Mouse (Mus musculus) forebrain, postnatal 0 days (tissue): ENCODE data around the gene Dnah7c. TPM values are rescaled to one million over a fixed set of nuclear protein-coding genes. Genes with fewer than 3 reads are reported as not detected.
A peak's percentile ranks its signal among the peaks of the same experiment; 100 is the strongest.

Source experiments
- ATAC-seq: fragments of 200-750 bp; cut with Nextera tagmentation; 2 replicates; pipeline ENCODE4 v1.8.0; 2017; ENCODE audit warnings: mild to moderate bottlenecking, moderate library complexity
- DNase-seq: peaks from one replicate; pipeline ENCODE4 v3.0.0-alpha.2; 2015
- H3K27ac ChIP-seq: fragments of 300-500 bp; sonication (generic); 2 replicates; pipeline ENCODE4 v1.5.1; 2014; ENCODE audit warnings: low read depth, mild to moderate bottlenecking, antibody characterized with exemption, low read length, moderate library complexity, mixed read lengths
- H3K27me3 ChIP-seq: fragments of 300-500 bp; sonication (generic); 2 replicates; pipeline ENCODE4 v1.6.1; 2014; ENCODE audit warnings: mild to moderate bottlenecking, low read length, mixed read lengths; ENCODE audit not compliant: insufficient read depth
- H3K36me3 ChIP-seq: fragments of 300-500 bp; sonication (generic); 2 replicates; pipeline ENCODE4 v1.6.1; 2014; ENCODE audit warnings: mild to moderate bottlenecking, moderate library complexity; ENCODE audit not compliant: insufficient read depth
- H3K4me1 ChIP-seq: fragments of 300-500 bp; sonication (generic); 2 replicates; pipeline ENCODE4 v1.6.1; 2014; ENCODE audit warnings: antibody characterized with exemption; ENCODE audit not compliant: insufficient read depth
- H3K4me2 ChIP-seq: fragments of 300-500 bp; sonication (generic); 2 replicates; pipeline ENCODE4 v1.6.1; 2014; ENCODE audit warnings: low read depth, mild to moderate bottlenecking, moderate library complexity
- H3K4me3 ChIP-seq: fragments of 300-500 bp; sonication (generic); 2 replicates; pipeline ENCODE4 v1.5.1; 2014; ENCODE audit warnings: low read depth, low read length, mixed read lengths
- H3K9ac ChIP-seq: fragments of 300-500 bp; sonication (generic); 2 replicates; pipeline ENCODE4 v1.6.1; 2014; ENCODE audit warnings: mild to moderate bottlenecking
- H3K9me3 ChIP-seq: fragments of 300-500 bp; sonication (generic); 2 replicates; pipeline ENCODE4 v1.6.1; 2016; ENCODE audit warnings: low read length
- CTCF ChIP-seq: sonication (generic); IDR thresholded peaks from 2 replicates; pipeline ENCODE4 v1.5.1; 2016; ENCODE audit warnings: antibody characterized with exemption, control low read depth, low read depth
- WGBS: fragments of 180-500 bp; shearing (Covaris S2); extraction: QIAGEN DNeasy Blood & Tissue Kit; methylation state at CpG from one replicate; pipeline ENCODE4 v1.1.7; 2014; 5-methylcytosine and 5-hydroxymethylcytosine counted together
- polyA plus RNA-seq: library from polyadenylated mRNA; unstranded; fragments of >200 nt; fragmentation: Nextera tagmentation; extraction: Ambion mirVana; gene quantifications from 2 replicates; pipeline ENCODE4 v1.2.1, GENCODE M21; 2015
- total RNA-seq: library from RNA; depleted of rRNA; stranded (reverse); fragments of >200 nt; gene quantifications from 2 replicates; pipeline ENCODE4 v1.2.3, GENCODE M21; 2014

Dnah7c gene
- total and polyA plus RNA-seq, 2 experiments from 2014 or later, result 0.16 to 0.71 TPM

DNA sequence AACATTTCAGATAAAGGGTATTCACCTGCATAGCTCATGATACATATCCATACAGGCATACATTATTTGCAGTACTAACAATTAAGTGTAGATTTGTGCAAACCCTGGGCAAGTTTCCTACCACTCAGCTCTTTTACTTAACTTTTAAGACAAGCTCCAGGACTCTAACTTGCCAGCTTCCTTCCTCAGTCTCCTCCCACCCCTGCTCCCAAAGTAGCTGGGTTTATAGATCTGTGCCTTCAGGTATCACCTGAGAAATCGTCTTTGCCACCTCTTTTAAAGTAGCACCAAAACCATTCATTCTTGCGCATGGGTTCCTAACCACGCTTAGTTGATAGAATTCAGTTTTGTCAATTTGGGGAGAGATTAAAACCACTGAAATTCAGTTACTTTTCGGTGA, 426.2 kb downstream of the Dnah7c start:
- H3K36me3 ChIP-seq, result no peaks in the 10 kb centered on the region
- ATAC-seq, result no peak
- 54% methylated on average over 4 of the region's 4 CpGs for WGBS
- H3K4me1 ChIP-seq, result peaks cover 14% of the 10 kb centered on the region; the same call in 1 of the 2 replicates
- no peaks in the 10 kb centered on the region for H3K9me3 ChIP-seq
- no peak overlapping the region for H3K9ac ChIP-seq
- H3K27ac ChIP-seq, result no peak overlapping the region
- H3K27me3 ChIP-seq, result no peaks in the 10 kb centered on the region
- peak overlapping the region; percentile 56 for H3K4me2 ChIP-seq
- no peak for DNase-seq
- no peak for TF ChIP-seq CTCF
- no peak overlapping the region for H3K4me3 ChIP-seq

DNA sequence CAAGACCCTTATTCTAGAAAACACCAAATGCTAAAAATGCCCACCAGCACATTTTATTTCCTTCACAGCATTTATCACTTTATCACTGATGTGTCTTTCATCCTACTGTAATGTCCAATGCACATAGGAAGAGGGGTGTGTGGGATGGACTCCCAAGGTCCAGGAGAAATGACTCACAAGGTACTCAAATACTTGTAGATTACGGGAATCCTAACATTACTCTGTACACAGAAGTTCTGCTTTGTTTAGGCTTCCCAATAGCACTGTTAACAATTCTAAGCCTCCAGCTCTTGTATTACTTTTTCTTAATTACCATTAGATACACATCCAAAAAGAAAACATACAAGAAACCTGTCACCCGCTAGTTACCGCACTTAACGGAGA, 426.8 kb downstream of the Dnah7c start:
- Histone ChIP-seq H3K4me1 (peaks cover 14% of the 10 kb centered on the region; the same call in 1 of the 2 replicates), H3K9me3 (no peaks in the 10 kb centered on the region), H3K27me3 (no peaks in the 10 kb centered on the region), H3K27ac (peak overlapping the region; percentile 100), H3K9ac (peak overlapping the region; percentile 99), H3K4me2 (peak overlapping the region; percentile 56), H3K4me3 (peak overlapping the region; percentile 98), H3K36me3 (no peaks in the 10 kb centered on the region)
- DNase-seq (no peak), ATAC-seq (no peak)
- under 1% methylated on average over 4 of the region's 4 CpGs for WGBS
- TF ChIP-seq CTCF, result no peak

DNA sequence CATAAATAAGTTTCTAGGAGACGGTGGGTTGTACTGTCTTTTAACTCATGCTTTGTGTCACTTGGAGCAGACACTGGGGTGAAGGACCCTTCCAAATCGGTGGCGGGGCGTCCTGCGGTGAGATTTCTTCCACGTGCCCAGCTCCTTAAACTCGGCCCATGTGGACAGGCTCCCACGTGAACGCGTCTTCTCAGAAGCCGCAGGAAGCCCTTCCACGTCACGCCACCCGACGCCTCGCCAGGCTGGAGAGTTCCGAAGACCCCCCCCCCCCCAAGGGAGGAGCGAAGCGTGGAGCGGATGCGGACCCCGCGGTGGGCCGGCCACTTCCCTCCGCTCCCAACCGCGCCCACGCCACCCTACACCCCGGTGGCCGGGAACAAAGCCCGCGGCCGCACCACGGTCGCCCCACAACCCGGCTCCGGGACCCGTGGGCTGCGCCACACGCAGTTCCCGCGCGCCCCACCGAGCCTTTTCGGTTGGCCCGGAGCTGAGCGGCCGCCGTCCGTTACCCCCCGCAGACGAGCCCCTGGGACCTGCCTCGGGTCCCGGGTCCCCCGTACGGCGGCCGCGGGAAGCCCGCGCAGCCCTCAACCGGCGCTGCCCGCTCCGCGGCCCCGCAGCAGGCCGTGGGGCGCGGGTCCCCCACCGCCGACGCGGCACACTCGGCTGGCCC, 427.3 kb downstream of the Dnah7c start:
- DNase-seq (peak; percentile 83), ATAC-seq (peak; percentile 32)
- Histone ChIP-seq H3K4me3 (peak overlapping the region; percentile 98), H3K27me3 (no peaks in the 10 kb centered on the region), H3K27ac (peak overlapping the region; percentile 100), H3K36me3 (no peaks in the 10 kb centered on the region), H3K9me3 (no peaks in the 10 kb centered on the region), H3K4me2 (peak overlapping the region; percentile 56), H3K4me1 (peaks cover 14% of the 10 kb centered on the region; the same call in 1 of the 2 replicates), H3K9ac (peak overlapping the region; percentile 99)
- TF ChIP-seq CTCF, result no peak
- under 1% methylated on average over 67 of the region's 75 CpGs for WGBS

DNA sequence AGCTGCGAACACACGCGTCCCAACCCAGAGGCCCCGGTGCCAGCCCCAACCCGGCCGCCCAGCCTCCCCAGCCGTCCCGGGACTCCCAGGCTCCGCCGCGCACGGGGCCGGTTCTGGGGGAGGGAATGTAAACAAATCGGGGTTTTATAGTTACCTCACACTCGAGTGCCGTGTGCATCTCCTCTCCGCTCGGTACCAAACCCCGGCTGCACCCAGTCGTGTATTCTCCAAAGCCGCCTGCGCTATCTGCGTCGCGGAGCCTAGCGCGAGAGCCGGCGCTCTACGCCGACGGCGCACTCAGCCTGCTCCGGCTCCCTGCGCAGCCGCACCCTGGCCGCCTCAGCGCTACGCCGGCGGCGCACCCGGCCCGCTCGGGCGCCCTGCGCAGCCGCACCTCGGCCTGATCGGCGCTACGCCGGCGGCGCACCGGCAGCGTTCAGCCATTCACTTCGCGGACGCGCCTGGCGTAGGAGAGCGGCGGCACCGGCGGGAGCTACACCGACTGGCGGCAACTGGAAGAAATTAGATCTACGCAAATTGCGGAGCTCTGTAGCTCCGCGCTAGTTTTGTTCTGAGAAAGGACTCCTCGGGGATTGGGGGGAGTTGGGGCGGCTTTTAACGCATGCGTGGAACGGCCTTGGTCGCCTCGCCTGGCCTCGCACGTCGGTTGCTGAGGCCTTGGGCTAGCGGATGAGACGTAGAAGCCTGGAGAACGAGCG, 428.1 kb downstream of the Dnah7c start:
- peaks cover 14% of the 10 kb centered on the region; the same call in 1 of the 2 replicates for H3K4me1 ChIP-seq
- WGBS, result under 1% methylated on average over 84 of the region's 86 CpGs
- peak; percentile 38 for TF ChIP-seq CTCF
- peak overlapping the region; percentile 99 for H3K9ac ChIP-seq
- H3K9me3 ChIP-seq, result no peaks in the 10 kb centered on the region
- ATAC-seq (peak; percentile 95), DNase-seq (peak; percentile 100)
- peak overlapping the region; percentile 56 for H3K4me2 ChIP-seq
- no peaks in the 10 kb centered on the region for H3K36me3 ChIP-seq
- no peaks in the 10 kb centered on the region for H3K27me3 ChIP-seq
- peak overlapping the region; percentile 100 for H3K27ac ChIP-seq
- H3K4me3 ChIP-seq, result peak overlapping the region; percentile 98

DNA sequence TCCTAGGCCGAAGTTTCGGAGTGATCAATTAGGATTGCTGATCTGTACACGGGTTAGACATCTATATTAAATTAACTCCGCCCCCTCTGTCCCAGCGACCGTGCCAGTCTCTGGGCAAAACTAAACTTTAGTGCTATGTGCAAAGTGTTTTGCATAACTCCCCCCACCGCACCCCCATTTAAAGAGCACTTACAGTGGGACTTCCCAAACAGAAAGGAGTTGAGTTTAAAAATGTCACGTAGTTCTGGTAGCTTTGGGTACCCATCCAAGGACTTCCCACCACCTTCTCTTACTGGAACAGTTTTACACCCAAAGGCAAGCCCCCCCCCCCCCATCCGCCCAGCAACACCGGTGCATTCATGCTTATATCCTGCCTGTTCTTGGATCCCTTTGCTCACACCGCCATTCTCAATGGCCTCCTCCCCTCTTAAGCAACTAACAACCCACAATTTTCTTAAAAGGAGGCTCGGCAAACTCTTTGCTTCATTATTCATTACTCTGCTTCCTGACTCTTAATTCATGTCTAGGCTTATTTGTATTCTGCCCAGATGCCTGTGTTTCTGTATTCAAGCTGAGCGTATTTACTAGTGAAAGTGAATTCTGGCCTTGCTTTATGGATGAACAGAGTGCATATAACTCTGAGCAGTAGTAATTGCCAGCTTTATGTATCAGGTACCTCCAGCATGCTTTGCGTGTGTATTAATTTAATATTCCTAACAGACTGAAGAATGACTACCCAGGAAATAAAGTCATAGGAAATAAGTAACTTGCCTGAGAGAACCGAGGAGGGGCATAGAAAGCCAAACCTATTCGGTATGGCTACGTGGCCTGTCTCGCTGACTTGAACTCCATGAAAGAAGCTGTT, 428.9 kb downstream of the Dnah7c start:
- peak overlapping the region; percentile 56 for H3K4me2 ChIP-seq
- peaks cover 14% of the 10 kb centered on the region; the same call in 1 of the 2 replicates for H3K4me1 ChIP-seq
- peak overlapping the region; percentile 98 for H3K4me3 ChIP-seq
- WGBS, result 14% methylated on average over 18 of the region's 18 CpGs
- DNase-seq (no peak), ATAC-seq (peak; percentile 34)
- H3K9ac ChIP-seq, result peak overlapping the region; percentile 57
- H3K9me3 ChIP-seq, result no peaks in the 10 kb centered on the region
- no peaks in the 10 kb centered on the region for H3K27me3 ChIP-seq
- H3K36me3 ChIP-seq, result no peaks in the 10 kb centered on the region
- no peak for TF ChIP-seq CTCF
- H3K27ac ChIP-seq, result peak overlapping the region; percentile 100

DNA sequence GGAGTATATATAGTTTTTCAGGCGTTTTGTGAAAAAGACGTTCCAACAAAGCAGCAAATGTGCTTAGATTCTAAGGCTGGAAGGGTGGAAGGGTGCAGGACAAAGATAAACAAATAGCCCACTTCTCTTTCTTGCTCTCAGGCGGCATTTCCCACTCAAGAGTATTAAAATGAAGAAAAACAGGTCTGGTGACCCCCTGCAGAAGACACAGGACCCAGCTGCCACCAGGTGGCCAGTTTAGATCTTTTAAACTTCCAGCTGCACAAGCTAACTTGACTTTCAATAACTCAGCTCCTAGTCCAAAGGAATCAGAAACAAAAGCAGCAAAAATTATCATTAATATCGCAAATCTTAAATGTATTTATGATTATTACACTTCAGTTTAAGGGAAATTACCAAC, 431.1 kb downstream of the Dnah7c start:
- WGBS, result 66% methylated on average over 4 of the region's 4 CpGs
- no peak overlapping the region for H3K9ac ChIP-seq
- H3K4me3 ChIP-seq, result no peak overlapping the region
- no peak overlapping the region for H3K27ac ChIP-seq
- ATAC-seq, result no peak
- no peaks in the 10 kb centered on the region for H3K36me3 ChIP-seq
- H3K4me2 ChIP-seq, result no peak overlapping the region
- H3K4me1 ChIP-seq, result peaks cover 7% of the 10 kb centered on the region; the same call in 1 of the 2 replicates
- no peak for TF ChIP-seq CTCF
- no peak for DNase-seq
- H3K9me3 ChIP-seq, result no peaks in the 10 kb centered on the region
- no peaks in the 10 kb centered on the region for H3K27me3 ChIP-seq
